Mouse (Mus musculus): ENCODE measurements around the gene Hnrnpc. TPM values are rescaled to one million over a fixed set of nuclear protein-coding genes. Genes with fewer than 3 reads are reported as not detected.

The Hnrnpc gene
- polyA plus RNA-seq, 1 experiment: 237 TPM

DNA sequence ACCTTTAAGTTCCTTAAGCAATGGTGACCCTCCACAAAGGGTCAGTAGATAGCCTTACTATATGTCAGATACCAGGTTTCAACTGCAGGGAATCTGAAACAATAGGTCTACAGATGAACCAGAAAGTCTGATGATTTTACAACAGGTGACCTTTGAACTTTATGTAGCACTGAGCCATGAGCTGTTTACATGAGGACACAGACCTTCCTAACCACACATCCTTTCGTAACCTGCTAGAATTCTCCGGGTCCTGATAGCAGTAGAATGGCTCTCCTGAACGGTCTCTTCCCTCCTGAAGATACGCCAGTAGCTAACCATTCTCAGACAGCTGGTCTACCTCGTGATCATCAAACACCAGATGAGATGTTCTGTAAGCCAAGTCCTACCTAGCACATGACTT is 64.5 kb downstream of the Hnrnpc start:
- TF ChIP-seq CTCF (IDR thresholded peaks at IDR 0.05; ENCODE audit: low read depth, low read length) (no peak), POLR2A (IDR thresholded peaks at IDR 0.05; ENCODE audit: borderline replicate concordance, low read depth, low read length) (no peak)
- Histone ChIP-seq H3K4me1 (ENCODE audit: control insufficient read depth, insufficient read depth, low read length) (no peaks in the 10 kb centered on the region), H3K27ac (ENCODE audit: insufficient read depth, low read depth, low read length) (no peak overlapping the region), H3K4me3 (ENCODE audit: insufficient read depth, low read length) (no peak overlapping the region)

DNA sequence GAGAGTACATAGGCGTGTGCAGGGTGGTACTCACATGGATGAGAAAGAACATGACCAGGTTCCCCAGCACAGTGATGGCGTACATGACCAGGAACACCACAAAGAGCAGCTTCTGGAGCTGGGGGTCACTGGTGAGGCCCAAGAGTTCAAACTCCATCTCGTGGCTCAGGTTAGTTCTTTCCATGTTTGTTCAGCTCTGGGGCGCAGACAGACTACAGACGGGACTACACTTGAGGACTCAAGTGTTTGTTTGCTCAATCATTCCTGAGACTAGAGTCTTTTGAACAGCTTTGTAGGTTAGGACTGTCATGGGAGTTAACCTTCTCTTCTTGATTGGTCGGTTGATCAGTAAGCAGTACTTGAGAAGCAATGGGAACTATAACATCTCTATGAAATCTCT is 67.9 kb downstream of the Hnrnpc start:
- Histone ChIP-seq H3K4me1 (ENCODE audit: control insufficient read depth, insufficient read depth, low read length) (no peaks in the 10 kb centered on the region), H3K27ac (ENCODE audit: insufficient read depth, low read depth, low read length) (no peak overlapping the region), H3K4me3 (ENCODE audit: insufficient read depth, low read length) (no peak overlapping the region)
- no peak for TF ChIP-seq CTCF (IDR thresholded peaks at IDR 0.05; ENCODE audit: low read depth, low read length)

DNA sequence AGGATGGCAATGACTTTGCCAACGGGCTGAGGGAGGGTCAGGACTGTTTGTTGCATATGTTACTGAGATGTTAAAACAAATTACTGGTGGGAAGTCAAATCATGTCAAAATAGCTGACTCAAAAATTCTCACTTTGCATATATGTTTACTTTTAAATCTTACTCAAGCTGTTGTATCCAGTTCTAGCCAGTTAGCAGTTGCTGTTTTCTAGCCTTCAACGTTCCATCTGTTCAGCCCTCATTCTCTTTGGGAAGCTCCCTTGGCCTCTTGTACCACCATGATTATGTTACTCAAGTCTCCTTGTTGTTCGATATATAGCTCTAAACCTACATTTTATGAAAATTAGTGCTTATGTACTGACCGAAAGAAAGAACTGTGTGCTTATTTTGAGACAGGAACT is 77.5 kb downstream of the Hnrnpc start:
- Histone ChIP-seq H3K27ac (ENCODE audit: insufficient read depth, low read depth, low read length) (no peak overlapping the region), H3K4me3 (ENCODE audit: insufficient read depth, low read length) (no peak overlapping the region), H3K4me1 (ENCODE audit: control insufficient read depth, insufficient read depth, low read length) (peaks cover 15% of the 10 kb centered on the region)
- TF ChIP-seq CTCF (IDR thresholded peaks at IDR 0.05; ENCODE audit: low read depth, low read length): no peak
- TF ChIP-seq POLR2A (IDR thresholded peaks at IDR 0.05; ENCODE audit: borderline replicate concordance, low read depth, low read length): no peak

GRCm38 (mm10) chr14:52024133-52024532 is 79.7 kb downstream of the Hnrnpc start:
- no peak for TF ChIP-seq POLR2A (IDR thresholded peaks at IDR 0.05; ENCODE audit: borderline replicate concordance, low read depth, low read length)
- no peak for TF ChIP-seq CTCF (IDR thresholded peaks at IDR 0.05; ENCODE audit: low read depth, low read length)
- no peak overlapping the region for H3K4me3 ChIP-seq (ENCODE audit: insufficient read depth, low read length)
- H3K27ac ChIP-seq (ENCODE audit: insufficient read depth, low read depth, low read length): no peak overlapping the region
- peaks cover 19% of the 10 kb centered on the region for H3K4me1 ChIP-seq (ENCODE audit: control insufficient read depth, insufficient read depth, low read length)

Other genes with a start within 250 kb of the Hnrnpc start
- gene Mettl17, start 219.2 kb downstream of the Hnrnpc start, polyA plus RNA-seq (2012; ENCODE audit: insufficient read depth, insufficient read length, missing spikeins): 18.6 and 19.4 TPM in 2 replicates
- gene Slc39a2, start 211.1 kb downstream of the Hnrnpc start, polyA plus RNA-seq (2012; ENCODE audit: insufficient read depth, insufficient read length, missing spikeins): 0.44 and 1.2 TPM in 2 replicates
- gene Ndrg2, start 189.9 kb downstream of the Hnrnpc start, polyA plus RNA-seq (2012; ENCODE audit: insufficient read depth, insufficient read length, missing spikeins): 0.91 and 2.5 TPM in 2 replicates
- not detected in 2 replicates for gene Tppp2, start 185.6 kb downstream of the Hnrnpc start, polyA plus RNA-seq (2012; ENCODE audit: insufficient read depth, insufficient read length, missing spikeins)
- gene Rnase13, start 181.3 kb downstream of the Hnrnpc start, polyA plus RNA-seq (2012; ENCODE audit: insufficient read depth, insufficient read length, missing spikeins): not detected in 2 replicates
- 4.3 and 5.8 TPM in 2 replicates for gene Arhgef40, start 119.3 kb downstream of the Hnrnpc start, polyA plus RNA-seq (2012; ENCODE audit: insufficient read depth, insufficient read length, missing spikeins)
- not detected in 2 replicates for gene Tmem253, start 88.4 kb downstream of the Hnrnpc start, polyA plus RNA-seq (2012; ENCODE audit: insufficient read depth, insufficient read length, missing spikeins)
- 31.2 and 43.5 TPM in 2 replicates for gene Zfp219, start 83.3 kb downstream of the Hnrnpc start, polyA plus RNA-seq (2012; ENCODE audit: insufficient read depth, insufficient read length, missing spikeins)
- not detected in 2 replicates for gene Olfr221, start 61.6 kb downstream of the Hnrnpc start, polyA plus RNA-seq (2012; ENCODE audit: insufficient read depth, insufficient read length, missing spikeins)
- gene Rpgrip1, start 6.7 kb upstream of the Hnrnpc start, polyA plus RNA-seq (2012; ENCODE audit: insufficient read depth, insufficient read length, missing spikeins): 1.7 and 3.4 TPM in 2 replicates
- gene Supt16, start 93.4 kb upstream of the Hnrnpc start, polyA plus RNA-seq (2012; ENCODE audit: insufficient read depth, insufficient read length, missing spikeins): 52.0 and 52.9 TPM in 2 replicates
- 82.6 and 83.6 TPM in 2 replicates for gene Chd8, start 153.8 kb upstream of the Hnrnpc start, polyA plus RNA-seq (2012; ENCODE audit: insufficient read depth, insufficient read length, missing spikeins)
- gene Tox4, start 175.1 kb upstream of the Hnrnpc start, polyA plus RNA-seq (2012; ENCODE audit: insufficient read depth, insufficient read length, missing spikeins): 39.0 and 39.2 TPM in 2 replicates
- gene Rab2b, start 175.5 kb upstream of the Hnrnpc start, polyA plus RNA-seq (2012; ENCODE audit: insufficient read depth, insufficient read length, missing spikeins): 17.6 and 20.0 TPM in 2 replicates
- gene Mettl3, start 201.1 kb upstream of the Hnrnpc start, polyA plus RNA-seq (2012; ENCODE audit: insufficient read depth, insufficient read length, missing spikeins): 31.8 and 34.2 TPM in 2 replicates
- gene Sall2, start 224.7 kb upstream of the Hnrnpc start, polyA plus RNA-seq (2012; ENCODE audit: insufficient read depth, insufficient read length, missing spikeins): 0.67 and 0.95 TPM in 2 replicates

All from bone marrow macrophage, adult 2 months (primary cell).